Mouse (Mus musculus): ENCODE measurements around the gene Gm12166.

Gm12166 gene

DNA sequence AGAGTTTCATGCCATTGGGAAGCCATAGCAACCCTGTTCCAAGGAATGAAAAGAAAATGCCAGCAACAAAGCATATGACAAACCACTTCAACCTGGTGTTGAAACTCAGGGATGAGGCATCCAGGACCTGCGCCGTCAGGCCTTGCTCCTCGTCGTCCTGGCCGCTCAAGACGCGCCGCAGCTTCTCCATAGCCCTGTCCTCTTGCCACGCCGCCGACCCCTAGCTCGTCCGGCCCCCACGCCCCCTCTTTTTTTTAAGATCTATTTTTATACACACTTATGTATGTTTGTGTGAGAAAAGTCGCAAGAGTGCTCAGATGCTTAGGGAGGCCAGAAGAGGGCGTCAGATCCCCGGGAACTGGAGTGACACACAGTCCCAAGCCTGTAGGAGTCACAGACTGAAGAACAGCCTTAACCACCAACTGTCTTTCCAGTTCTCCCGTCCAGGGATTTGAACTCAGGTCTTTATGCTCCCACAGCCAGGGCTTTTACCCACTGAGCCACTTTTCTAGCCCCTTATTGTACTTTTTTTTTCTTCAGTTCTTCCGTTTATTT lies at the start of gene Gm12166:
Gene Gm12166, minus strand, starts transcription at position 217 of the 555 bp plus-strand sequence.
- DNase-seq (ENCODE audit: low spot score): peak; percentile 67

DNA sequence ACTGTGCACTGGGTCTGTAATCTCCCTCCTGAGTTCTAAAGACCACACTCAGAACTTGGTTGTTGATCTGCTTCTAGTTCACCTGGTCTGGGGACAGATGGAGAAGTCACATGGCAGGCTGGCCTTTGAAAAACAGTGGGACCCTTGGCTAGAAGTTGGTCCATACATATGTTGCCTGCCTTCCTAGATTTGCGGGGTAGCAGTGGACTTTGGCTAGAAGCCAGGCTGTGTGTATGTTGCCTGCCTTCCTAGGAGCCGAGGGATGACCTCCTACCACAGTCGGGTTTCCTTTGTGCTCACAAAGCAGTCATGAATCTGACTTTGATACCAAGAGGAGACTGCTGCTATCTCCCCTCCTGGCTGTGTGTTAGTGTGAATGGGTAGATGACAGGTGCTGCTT lies 44.9 kb upstream of the Gm12166 start:
- no peak for DNase-seq (ENCODE audit: low spot score)

DNA sequence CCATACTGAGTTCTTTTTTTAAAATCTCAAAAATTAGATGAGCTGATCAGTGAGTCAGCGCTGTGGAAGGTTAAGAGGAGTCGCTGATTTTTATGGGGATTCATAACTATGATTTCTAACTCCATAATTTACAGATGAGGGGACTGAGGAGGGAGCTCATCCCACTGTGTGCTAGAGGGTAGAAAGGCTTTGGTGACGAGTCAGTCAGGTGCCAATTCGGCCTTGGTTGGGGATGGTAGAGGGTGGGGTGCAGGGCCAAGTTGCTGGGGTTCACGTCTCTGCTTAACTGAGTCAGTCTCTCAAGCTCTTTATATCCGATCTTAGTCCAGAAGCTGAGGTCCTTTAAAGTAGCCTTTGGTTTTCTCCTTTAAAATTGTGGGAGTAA lies 44.1 kb upstream of the Gm12166 start:
- DNase-seq (ENCODE audit: low spot score): no peak

DNA sequence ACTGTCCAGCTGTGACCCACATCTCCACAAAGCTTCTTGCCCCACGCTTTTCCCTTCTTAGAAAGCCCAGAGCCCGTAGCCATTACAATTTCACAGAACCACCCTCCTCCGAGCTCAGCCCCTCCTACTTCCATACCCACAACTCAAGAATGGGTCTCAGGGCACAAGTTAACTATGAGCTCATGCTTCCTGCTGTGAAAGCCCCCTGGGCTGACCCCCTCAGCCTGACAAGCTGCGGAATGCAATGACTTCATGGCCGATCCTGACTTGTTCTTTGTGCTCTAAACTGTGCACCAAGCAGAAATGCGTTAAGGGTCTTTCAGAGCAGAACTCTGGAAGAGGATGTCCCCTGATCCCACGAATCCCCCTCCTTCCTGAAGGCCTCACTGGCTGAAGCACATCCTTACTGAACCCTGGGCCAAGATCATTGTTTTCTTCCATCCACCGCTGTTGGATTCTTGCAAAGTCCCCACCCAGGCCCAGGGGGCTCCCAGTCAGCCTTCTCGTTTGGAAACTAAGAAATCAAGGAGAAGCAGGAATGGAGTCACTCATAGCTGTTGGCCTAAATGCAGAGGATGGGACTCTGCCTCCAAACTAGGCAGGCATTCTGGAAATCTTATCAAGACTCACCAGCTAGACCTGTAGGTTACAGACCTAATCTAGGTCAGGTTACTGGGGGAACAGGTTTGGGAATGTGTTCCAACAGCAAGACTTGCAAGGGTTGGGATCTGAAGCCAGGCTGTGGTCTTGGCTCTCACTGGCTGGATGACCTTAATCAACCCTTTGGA lies 43.5 kb upstream of the Gm12166 start:
- no peak for DNase-seq (ENCODE audit: low spot score)

DNA sequence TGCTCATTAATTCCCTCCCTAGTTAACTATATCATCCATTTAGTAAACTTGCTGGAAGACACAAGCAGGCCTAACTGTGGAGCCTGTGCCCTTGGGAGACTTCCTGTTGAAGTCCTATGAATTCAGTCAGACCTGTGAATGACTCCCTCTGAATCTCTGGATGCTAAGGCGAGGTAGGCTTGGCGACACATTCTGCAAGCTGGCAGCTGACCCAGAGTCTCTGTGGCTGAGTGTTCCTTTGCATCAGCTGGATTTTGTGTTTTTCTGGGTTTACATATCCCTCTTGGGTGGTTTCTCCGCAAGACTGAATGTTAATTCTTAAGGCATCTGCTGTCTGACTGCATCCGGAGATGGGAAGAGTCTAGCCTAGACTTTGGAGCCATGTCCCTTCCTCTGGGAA lies 40.0 kb upstream of the Gm12166 start:
- no peak for DNase-seq (ENCODE audit: low spot score)

GRCm38 (mm10) chr11:46090951-46091667 lies 39.0 kb upstream of the Gm12166 start:
- DNase-seq (ENCODE audit: low spot score): no peak

DNA sequence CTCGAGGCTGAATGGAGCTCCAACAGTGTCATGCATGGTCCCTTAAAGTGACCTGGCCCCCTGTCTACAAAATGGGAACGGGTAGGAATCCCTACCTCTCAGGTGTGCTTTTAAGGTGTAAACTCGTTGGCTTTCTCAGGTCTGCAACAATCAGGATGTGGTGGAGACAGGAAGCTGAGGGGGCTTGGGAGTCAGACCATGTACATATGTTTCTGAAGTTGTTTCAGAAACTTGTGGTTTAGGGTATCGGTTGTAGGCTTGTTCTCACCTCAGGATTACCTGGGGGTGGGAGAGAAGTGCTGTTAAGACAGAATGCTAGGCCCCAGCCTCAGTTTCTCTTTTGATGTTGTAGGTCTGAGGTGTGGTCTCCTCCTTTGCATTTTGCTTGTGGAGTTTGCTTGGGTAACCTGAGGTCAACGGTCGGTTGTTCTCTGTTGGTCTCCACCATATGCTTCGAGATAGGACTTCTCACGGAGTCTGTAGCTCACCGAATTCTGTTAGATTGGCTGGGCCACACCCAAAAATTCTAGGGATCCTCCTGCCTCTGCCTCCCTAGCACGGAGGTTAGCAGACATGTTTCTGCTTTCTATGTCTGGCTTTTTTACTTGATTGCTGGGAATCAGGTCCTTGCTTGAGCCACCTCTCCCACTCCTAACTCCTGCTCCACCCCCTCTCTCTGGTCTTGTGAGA lies 38.1 kb upstream of the Gm12166 start:
- no peak for DNase-seq (ENCODE audit: low spot score)

GRCm38 (mm10) chr11:46089081-46089713 lies 37.1 kb upstream of the Gm12166 start:
- DNase-seq (ENCODE audit: low spot score): no peak

GRCm38 (mm10) chr11:46086446-46086845 lies 34.3 kb upstream of the Gm12166 start:
- no peak for DNase-seq (ENCODE audit: low spot score)

- peak; percentile 43 for DNase-seq (ENCODE audit: low spot score)
Observed at GRCm38 (mm10) chr11:46085398-46086163, 33.5 kb upstream of the Gm12166 start.

GRCm38 (mm10) chr11:46084568-46084967 lies 32.4 kb upstream of the Gm12166 start:
- peak; percentile 93 for DNase-seq (ENCODE audit: low spot score)

GRCm38 (mm10) chr11:46083835-46084444 lies 31.8 kb upstream of the Gm12166 start:
- DNase-seq (ENCODE audit: low spot score): no peak

DNA sequence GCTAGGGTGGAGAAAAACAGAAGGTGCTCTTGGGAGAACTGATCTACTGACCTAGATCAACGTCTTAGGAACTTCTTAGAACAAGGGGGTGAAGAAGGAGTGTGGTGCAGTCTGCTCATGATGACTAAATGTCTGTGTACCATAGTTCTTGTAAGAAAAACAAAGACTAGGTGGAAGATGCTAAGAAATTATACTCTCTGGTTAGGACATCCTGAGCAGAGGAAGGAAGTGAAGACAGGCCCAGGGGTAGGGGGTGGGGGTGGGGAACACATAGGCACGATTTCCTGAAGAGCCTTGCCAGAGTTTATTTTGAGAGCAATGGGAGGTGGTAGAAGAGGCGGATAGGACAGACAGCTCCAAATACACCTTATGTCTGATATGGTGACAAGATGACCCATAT lies 31.3 kb upstream of the Gm12166 start:
- DNase-seq (ENCODE audit: low spot score): no peak

DNA sequence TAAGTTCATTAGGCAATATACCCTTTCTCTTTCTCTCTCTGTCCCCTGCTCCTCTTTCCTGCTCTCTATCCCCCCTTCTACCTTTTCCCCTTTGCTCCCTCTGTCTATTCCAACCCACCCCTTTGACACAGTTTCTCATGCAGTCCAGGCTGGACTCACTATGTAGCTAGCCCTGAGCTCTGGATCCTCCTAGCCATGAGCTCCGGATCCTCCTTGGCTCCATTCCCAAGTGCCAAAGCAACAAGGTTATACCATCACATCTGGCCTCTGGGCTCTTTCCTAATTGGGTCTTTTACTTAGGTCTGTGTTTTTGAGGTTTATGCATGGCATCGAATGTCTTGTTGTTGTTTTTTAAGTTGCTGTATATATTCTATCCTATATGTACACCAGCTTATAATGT lies 29.0 kb upstream of the Gm12166 start:
- peak; percentile 52 for DNase-seq (ENCODE audit: low spot score)

DNA sequence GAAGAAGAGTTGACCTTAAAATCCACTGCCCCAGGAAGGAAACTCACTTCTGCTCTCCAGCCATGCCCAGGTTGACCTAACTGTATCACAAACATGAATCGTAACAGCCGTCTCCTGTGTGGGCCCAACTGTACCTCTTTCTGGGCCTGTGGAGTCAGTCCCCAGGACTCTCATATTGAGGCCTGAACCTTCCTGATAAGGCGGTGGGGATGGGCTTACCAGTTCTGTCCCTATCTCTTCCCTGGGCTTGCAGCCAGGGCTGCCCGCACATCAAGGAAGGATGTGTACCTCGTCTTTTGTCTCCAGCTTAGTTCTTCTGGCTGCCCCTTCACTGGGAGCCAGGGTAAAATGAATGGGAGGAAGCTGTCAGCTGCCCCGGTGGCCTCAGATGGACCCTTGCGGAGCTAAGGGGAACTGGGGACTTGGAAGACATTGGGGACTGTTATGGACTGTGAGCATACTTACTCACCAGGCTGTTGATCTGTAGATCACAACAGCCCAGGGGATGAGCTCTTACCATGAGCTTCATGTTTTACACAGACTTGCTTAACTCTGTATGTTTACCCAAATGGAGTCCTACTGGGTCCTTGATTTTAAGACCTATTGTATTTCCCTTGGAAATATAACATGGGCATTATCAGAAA lies 25.7 kb upstream of the Gm12166 start:
- DNase-seq (ENCODE audit: low spot score): no peak

GRCm38 (mm10) chr11:46077304-46077703 lies 25.2 kb upstream of the Gm12166 start:
- DNase-seq (ENCODE audit: low spot score): peak; percentile 28

DNA sequence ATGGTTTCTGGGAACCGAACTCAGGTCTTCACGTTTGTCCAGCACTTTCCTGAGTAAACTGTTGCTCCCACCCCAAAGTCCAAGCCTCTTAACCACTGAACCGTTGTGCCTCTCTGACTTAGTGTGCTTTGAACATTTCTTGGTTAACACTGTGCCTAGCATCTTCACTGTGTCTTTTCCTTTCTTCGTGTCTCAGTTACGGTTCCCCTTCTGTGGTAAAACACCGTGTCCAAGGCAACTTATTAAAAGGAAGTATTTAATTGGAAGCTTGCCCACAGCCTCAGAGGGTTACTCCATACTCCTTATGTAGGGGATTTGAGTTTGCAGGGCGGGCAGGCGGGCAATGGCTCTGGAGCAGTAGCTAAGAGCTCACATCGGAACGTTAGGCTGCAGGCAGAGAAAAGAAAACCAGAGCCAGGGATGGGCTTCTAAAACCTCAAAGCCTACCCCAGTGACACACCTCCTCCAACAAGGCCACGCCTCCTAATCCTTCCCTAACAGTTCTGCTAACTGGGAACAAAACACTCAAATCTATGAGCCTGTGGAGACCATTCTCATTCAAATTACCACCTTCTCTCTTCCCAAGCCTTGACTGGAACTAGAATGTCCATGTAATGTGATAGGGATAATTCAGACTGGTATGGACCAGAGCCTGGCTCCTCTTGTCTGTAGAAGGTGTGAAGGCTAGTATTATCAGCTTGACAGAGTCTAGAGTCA lies 24.5 kb upstream of the Gm12166 start:
- no peak for DNase-seq (ENCODE audit: low spot score)

- no peak for DNase-seq (ENCODE audit: low spot score)
Observed at GRCm38 (mm10) chr11:46075507-46075906, 23.4 kb upstream of the Gm12166 start.

GRCm38 (mm10) chr11:46073850-46074688 lies 21.9 kb upstream of the Gm12166 start:
- no peak for DNase-seq (ENCODE audit: low spot score)
